Mouse (Mus musculus) embryonic facial prominence, embryonic 15.5 days (tissue): ENCODE measurements at regions not wholly inside any gene's neighbourhood (a gene's known extent, or its start where the extent isn't known, plus 50 kb on each side); places are given as distances from the start of the nearest gene placed in this dataset.

ENCODE experiments used
- ATAC-seq: fragments of 200-750 bp; cut with Nextera tagmentation; 2 replicates; pipeline ENCODE4 v1.8.0; 2017; ENCODE audit warnings: low read depth, moderate TSS enrichment; ENCODE audit not compliant: insufficient number of reproducible peaks, low FRiP score, low TSS enrichment
- H3K27ac ChIP-seq: fragments of 300-500 bp; sonication (generic); replicated peaks from 2 replicates; pipeline ENCODE4 v1.5.1; 2015; ENCODE audit warnings: mild to moderate bottlenecking, inconsistent platforms
- H3K27me3 ChIP-seq: fragments of 300-500 bp; sonication (generic); 2 replicates; pipeline ENCODE4 v1.6.1; 2015; ENCODE audit warnings: inconsistent platforms
- H3K36me3 ChIP-seq: fragments of 300-500 bp; sonication (generic); 2 replicates; pipeline ENCODE4 v1.6.1; 2015; ENCODE audit warnings: mild to moderate bottlenecking, inconsistent platforms
- H3K4me1 ChIP-seq: fragments of 300-500 bp; sonication (generic); 2 replicates; pipeline ENCODE4 v1.6.1; 2015; ENCODE audit warnings: inconsistent platforms
- H3K4me2 ChIP-seq: fragments of 300-500 bp; sonication (generic); replicated peaks from 2 replicates; pipeline ENCODE4 v1.6.1; 2015; ENCODE audit warnings: mild to moderate bottlenecking, inconsistent platforms
- H3K4me3 ChIP-seq: fragments of 300-500 bp; sonication (generic); replicated peaks from 2 replicates; pipeline ENCODE4 v1.5.1; 2015; ENCODE audit warnings: mild to moderate bottlenecking, inconsistent platforms
- H3K9ac ChIP-seq: fragments of 300-500 bp; sonication (generic); 2 replicates; pipeline ENCODE4 v1.6.1; 2015; ENCODE audit warnings: inconsistent platforms
- H3K9me3 ChIP-seq: fragments of 300-500 bp; sonication (generic); replicated peaks from 2 replicates; pipeline ENCODE4 v1.6.1; 2016; ENCODE audit warnings: inconsistent platforms
- WGBS: fragments of 180-500 bp; shearing (Covaris S2); methylation state at CpG from one replicate; pipeline ENCODE4 v1.1.7; 2015; 5-methylcytosine and 5-hydroxymethylcytosine counted together

DNA sequence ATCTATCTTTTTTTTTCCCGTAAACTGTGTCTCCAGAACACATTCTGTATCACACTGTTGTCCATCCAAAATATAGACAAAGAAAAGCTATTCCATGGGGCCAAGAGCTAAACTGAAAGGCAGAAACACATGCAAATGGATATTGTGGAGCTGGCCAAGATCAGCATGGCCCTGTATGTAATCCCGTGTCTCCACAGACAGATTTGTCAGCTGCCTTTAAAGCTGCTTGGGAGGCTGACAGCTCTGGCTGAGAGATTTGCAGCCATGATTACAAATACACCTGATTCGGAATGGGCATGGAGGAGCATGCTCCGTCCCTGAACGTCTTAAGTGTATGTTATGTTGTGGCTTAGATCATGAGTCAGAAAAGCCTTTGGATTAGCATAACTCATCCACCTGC, 292.7 kb upstream of the Zic4 start:
- 63% methylated on average over 5 of the region's 5 CpGs for WGBS
- H3K27me3 ChIP-seq, result no peaks in the 10 kb centered on the region
- H3K4me3 ChIP-seq, result no peak overlapping the region
- no peak for ATAC-seq
- no peaks in the 10 kb centered on the region for H3K36me3 ChIP-seq
- no peak overlapping the region for H3K4me2 ChIP-seq
- H3K4me1 ChIP-seq, result no peaks in the 10 kb centered on the region
- no peak overlapping the region for H3K27ac ChIP-seq
- H3K9ac ChIP-seq, result no peak overlapping the region
- no peaks in the 10 kb centered on the region for H3K9me3 ChIP-seq

DNA sequence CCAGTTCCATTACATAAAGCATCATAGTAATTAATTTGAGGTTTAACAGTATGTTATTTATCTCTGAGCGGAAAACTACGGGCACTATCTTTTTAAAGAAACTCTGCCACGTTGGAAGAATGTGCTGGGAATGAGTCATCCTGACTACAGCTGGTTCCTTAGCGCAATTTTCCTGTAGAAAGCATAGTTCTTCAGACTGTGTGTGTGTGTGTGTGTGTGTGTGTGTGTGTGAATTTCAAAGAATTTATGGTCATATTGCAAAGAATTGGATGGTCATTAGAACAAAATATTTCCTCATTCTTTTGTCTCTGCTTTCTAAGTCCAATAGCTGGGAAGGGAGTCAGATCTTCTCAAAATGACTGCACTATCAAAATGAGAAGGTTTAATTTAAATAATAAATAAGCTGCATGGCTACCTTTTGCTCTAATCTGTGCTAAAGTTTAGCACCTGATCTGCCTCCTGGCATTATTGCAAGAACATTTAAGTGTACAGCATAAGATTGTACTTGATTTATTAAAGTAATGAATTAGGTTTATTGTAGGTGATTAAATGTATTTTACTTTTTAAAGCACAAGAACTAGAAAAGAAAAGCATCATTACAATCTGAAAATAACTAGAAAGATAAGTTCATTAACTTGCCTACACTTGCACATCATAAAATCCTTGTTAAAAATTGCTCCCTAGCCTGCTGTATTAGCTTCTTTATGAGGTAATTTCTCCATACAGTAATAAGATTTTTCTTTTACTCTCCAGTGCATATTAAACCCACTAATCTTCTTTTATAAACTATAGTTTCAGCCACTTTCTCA, 288.6 kb upstream of the Zic4 start:
- H3K27me3 ChIP-seq, result no peaks in the 10 kb centered on the region
- H3K4me3 ChIP-seq, result no peak overlapping the region
- no peak for ATAC-seq
- no peaks in the 10 kb centered on the region for H3K4me1 ChIP-seq
- H3K9me3 ChIP-seq, result no peaks in the 10 kb centered on the region
- H3K36me3 ChIP-seq, result no peaks in the 10 kb centered on the region
- no peak overlapping the region for H3K27ac ChIP-seq
- WGBS, result 68% methylated on average over 4 of the region's 4 CpGs
- H3K4me2 ChIP-seq, result no peak overlapping the region
- no peak overlapping the region for H3K9ac ChIP-seq

DNA sequence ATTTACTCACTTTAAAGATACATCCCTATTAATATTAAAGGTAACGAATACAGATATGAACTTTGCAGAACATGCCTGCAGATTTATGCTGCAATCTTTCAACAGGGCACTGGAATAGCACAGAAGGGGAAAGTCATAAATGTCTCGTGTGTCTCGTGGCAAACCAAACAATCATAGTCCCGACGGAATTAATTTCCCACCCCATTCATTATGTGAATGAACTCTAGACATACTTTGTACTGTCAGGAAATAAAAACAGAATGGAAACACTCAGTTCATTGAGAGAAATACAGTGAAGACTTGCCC, 288.1 kb upstream of the Zic4 start:
- H3K27me3 ChIP-seq, result no peaks in the 10 kb centered on the region
- ATAC-seq, result no peak
- no peaks in the 10 kb centered on the region for H3K36me3 ChIP-seq
- no peak overlapping the region for H3K4me2 ChIP-seq
- 61% methylated on average over 5 of the region's 5 CpGs for WGBS
- no peak overlapping the region for H3K4me3 ChIP-seq
- H3K9me3 ChIP-seq, result no peaks in the 10 kb centered on the region
- H3K27ac ChIP-seq, result no peak overlapping the region
- no peaks in the 10 kb centered on the region for H3K4me1 ChIP-seq
- no peak overlapping the region for H3K9ac ChIP-seq

DNA sequence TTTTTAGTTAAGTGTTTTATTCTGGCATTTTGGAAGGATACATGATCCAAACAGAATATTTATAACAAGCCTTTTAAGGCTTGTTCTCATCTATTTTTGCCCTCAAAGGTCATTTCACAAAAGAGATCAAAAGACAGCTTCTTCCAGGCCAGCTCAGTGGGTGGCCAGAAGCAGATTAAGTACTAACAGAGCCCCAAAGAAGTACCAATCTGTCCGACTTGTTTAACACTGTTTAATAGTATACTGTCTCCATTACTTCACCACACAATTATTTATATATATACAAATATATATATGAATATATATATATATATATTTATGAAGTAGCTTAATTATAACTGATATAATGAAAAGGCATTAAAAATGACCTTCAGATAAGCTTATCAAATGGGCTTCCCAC, 284.7 kb upstream of the Zic4 start:
- 10% methylated on average over 1 of the region's 1 CpGs for WGBS
- H3K27me3 ChIP-seq, result no peaks in the 10 kb centered on the region

DNA sequence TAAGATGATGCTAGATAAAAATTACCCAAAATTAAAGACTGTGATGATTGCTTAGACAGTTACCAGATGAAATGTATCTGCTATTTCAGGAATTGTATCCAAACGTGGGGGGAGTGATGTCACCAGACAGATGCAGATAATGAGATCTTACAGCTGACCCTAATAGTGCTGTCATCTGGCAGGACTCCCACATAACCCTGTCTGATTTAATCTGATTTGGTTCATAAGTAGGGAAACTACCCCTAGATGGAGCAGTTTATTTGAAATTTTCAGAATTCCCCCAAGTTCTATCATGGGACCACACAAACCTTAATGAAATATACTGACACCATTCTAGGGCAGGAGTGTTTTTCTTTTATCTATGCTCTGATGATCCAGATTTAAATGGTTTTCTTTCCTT, 278.4 kb upstream of the Zic4 start:
- Histone ChIP-seq H3K27me3 (no peaks in the 10 kb centered on the region), H3K27ac (no peak overlapping the region), H3K36me3 (no peaks in the 10 kb centered on the region), H3K4me3 (no peak overlapping the region), H3K4me1 (no peaks in the 10 kb centered on the region), H3K9me3 (no peaks in the 10 kb centered on the region), H3K9ac (no peak overlapping the region), H3K4me2 (no peak overlapping the region)
- WGBS, result 20% methylated on average over 1 of the region's 1 CpGs
- ATAC-seq, result no peak

More for the DNA sequence above, 284.7 kb upstream of the Zic4 start:
- Histone ChIP-seq H3K4me2 (no peak overlapping the region), H3K27ac (no peak overlapping the region), H3K4me1 (no peaks in the 10 kb centered on the region), H3K4me3 (no peak overlapping the region), H3K9ac (no peak overlapping the region), H3K36me3 (no peaks in the 10 kb centered on the region), H3K9me3 (no peaks in the 10 kb centered on the region)
- no peak for ATAC-seq

DNA sequence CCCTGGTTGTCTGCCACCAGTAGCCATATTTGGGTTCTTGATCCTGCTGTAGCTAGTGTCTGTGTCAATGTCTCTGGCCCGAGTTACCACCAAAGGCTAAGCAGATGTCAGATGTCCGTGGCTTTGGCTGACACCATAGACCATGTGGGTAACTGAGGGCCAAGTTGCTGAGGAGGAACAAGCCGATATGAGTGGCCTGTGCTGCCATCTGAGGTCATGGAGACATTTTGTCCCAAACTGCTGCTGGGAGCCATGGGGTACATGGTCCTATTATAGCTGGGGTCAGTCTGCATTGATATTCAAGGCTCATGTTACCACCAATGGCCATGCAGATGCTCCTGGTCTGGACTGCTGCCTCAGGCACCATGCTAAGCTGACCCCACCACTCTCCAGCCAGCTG, 276.3 kb upstream of the Zic4 start:
- H3K27me3 ChIP-seq, result no peaks in the 10 kb centered on the region
- no peak overlapping the region for H3K27ac ChIP-seq
- ATAC-seq, result no peak; the same call in 1 of the 2 replicates
- H3K4me3 ChIP-seq, result no peak overlapping the region
- H3K9me3 ChIP-seq, result no peaks in the 10 kb centered on the region
- no peak overlapping the region for H3K9ac ChIP-seq
- H3K4me2 ChIP-seq, result no peak overlapping the region
- H3K36me3 ChIP-seq, result no peaks in the 10 kb centered on the region
- WGBS, result 85% methylated on average over 3 of the region's 3 CpGs
- no peaks in the 10 kb centered on the region for H3K4me1 ChIP-seq

DNA sequence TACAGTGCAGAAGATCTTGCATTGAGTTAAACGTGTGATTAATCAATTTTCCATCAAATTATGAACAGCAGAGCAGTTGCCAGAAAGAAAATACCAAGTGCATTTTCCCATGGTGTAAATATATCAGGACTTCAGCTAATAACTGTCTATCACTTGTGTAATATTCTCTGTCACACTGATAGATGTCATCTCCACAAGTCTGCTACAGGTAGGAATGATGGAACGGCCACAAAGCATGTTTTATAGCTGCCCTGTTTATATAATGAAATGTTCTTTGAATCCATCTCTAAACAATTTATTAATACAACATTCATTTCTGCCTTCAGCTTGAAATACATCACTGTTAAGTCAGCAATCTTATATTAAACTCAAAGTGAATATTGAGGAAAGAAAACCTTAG, 272.9 kb upstream of the Zic4 start:
- Histone ChIP-seq H3K4me1 (no peaks in the 10 kb centered on the region), H3K9me3 (no peaks in the 10 kb centered on the region), H3K27me3 (no peaks in the 10 kb centered on the region), H3K9ac (no peak overlapping the region), H3K36me3 (no peaks in the 10 kb centered on the region), H3K4me2 (no peak overlapping the region), H3K4me3 (no peak overlapping the region), H3K27ac (no peak overlapping the region)
- WGBS, result 64% methylated on average over 2 of the region's 2 CpGs
- no peak for ATAC-seq

DNA sequence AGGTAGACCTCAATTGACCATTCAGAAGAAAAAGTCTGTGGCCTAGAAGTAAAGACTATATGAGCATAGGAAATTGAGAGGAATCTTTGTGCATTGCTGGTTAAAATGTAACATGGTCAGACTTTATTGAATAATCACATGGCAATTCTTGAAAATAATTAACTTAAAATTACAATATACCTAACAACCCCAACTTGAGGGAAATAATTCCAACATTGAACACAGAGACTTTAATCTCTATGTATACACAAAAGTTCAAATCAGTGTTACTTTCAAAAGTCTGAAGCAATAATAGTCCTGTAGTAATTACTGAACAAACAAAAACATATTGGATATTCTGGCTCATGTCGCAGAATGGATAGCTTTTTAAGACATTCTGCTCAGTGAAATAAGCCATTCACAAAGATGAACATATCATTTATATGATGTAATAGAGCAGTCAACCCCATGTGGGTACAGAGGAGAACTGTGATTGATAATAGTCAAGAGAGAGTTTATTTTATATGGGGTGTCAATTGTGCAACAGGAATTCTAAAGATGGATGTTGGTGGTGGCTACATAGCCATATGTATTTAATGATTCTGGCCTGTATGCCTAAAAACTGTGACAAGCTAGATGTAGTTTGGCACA, 270.7 kb upstream of the Zic4 start:
- Histone ChIP-seq H3K9ac (no peak overlapping the region), H3K27me3 (no peaks in the 10 kb centered on the region), H3K9me3 (no peaks in the 10 kb centered on the region), H3K4me2 (no peak overlapping the region), H3K27ac (no peak overlapping the region), H3K4me3 (no peak overlapping the region), H3K4me1 (no peaks in the 10 kb centered on the region), H3K36me3 (no peaks in the 10 kb centered on the region)
- WGBS, result 80% methylated on average over 1 of the region's 1 CpGs
- ATAC-seq, result no peak

DNA sequence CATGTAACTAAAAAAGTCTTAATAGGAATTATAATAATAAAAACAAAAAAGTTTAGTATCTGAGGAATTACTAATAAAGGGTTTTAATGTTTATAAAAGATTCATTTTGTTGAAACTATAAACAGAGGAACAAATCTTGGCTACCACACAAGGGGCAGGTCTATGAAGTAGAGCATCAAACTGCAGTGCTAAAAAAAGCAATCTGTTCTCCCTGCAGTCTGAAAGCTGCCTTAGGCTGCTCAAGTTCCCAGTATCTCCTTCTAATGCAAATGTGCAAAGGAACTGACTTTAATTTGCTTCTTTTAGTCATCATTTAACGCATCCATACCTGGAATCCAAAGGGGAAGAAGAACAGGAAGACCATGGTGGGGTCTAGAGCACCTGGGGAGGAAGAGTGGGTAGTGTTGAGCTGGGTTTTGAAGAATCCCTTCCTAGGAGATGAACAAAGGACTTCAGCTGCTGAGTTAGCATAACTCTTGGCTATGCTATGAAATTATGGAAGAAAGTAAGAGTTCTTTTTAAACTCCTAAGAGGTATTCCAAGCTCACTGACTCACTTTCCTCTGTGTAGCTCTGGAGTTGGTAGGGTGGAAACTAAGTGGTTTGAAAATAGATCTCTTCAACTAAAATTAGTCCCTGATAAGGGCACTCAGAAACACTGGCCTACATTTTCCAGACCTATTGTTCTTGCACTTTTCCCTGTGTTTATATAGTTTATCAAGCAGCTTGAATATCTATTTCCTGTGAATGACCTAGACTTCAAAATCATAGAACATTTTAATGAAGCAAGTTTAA, 260.4 kb upstream of the Zic4 start:
- H3K4me3 ChIP-seq, result no peak overlapping the region
- no peak overlapping the region for H3K9ac ChIP-seq
- 61% methylated on average over 1 of the region's 1 CpGs for WGBS
- no peak for ATAC-seq
- no peak overlapping the region for H3K4me2 ChIP-seq
- H3K36me3 ChIP-seq, result no peaks in the 10 kb centered on the region
- H3K9me3 ChIP-seq, result no peaks in the 10 kb centered on the region
- no peaks in the 10 kb centered on the region for H3K4me1 ChIP-seq
- no peaks in the 10 kb centered on the region for H3K27me3 ChIP-seq
- H3K27ac ChIP-seq, result no peak overlapping the region

DNA sequence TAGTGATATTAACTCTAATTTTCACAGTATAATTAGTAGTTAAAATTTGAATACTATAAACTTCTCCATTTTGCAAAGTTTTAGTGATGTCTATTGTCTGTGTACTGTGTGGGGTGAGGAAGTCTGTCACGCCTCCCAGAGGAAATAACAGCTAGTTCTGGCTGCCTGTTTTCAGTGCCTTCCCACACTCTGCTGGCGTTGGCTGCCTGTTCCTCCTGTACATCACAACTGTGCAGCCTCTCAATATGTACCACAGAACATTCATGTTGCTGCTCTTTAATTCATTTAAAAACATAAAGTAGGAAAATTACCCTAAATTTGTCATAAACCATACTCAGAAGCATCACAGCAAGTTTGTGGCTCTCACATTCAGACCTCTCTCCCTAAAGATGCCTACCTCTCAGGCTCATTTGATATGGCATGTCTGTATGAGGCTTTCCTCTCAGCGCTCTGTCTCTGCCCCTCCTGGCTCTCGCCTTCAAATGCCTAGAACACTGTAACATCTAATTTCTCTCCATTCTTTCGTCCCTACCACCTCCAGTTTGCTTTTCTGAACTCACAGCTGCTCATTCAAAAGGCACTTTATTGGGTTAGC, 239.7 kb upstream of the Zic4 start:
- no peak overlapping the region for H3K4me2 ChIP-seq
- 72% methylated on average over 5 of the region's 5 CpGs for WGBS
- H3K9me3 ChIP-seq, result no peaks in the 10 kb centered on the region
- no peak overlapping the region for H3K27ac ChIP-seq
- no peaks in the 10 kb centered on the region for H3K36me3 ChIP-seq
- H3K9ac ChIP-seq, result no peak overlapping the region
- no peaks in the 10 kb centered on the region for H3K27me3 ChIP-seq
- no peaks in the 10 kb centered on the region for H3K4me1 ChIP-seq
- no peak for ATAC-seq
- H3K4me3 ChIP-seq, result no peak overlapping the region

DNA sequence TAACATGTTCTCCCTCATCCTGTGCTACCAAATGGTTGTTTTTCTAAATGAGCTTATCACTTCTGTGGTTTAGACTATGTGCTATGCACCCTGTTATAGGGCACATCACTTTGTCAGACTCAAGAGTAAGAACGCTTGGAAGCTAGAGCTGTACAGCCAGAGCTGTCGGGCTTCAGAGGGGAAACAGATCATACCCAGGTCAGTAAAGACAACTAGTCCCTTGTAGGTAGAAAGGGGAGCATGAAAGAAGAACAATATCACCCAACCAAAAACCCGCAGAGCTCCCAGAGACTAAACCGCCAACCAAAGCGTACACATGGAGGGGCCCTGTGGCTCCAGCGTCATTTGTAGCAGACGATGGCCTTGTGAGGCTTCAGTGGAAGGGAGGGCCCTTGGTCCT, 239.0 kb upstream of the Zic4 start:
- no peak for ATAC-seq
- Histone ChIP-seq H3K4me2 (no peak overlapping the region), H3K36me3 (no peaks in the 10 kb centered on the region), H3K27ac (no peak overlapping the region), H3K27me3 (no peaks in the 10 kb centered on the region), H3K4me1 (no peaks in the 10 kb centered on the region), H3K4me3 (no peak overlapping the region), H3K9ac (no peak overlapping the region), H3K9me3 (no peaks in the 10 kb centered on the region)
- 85% methylated on average over 7 of the region's 7 CpGs for WGBS
